Mouse (Mus musculus): Measurements from ENCODE around the gene Il20rb.

Gene Il20rb

DNA sequence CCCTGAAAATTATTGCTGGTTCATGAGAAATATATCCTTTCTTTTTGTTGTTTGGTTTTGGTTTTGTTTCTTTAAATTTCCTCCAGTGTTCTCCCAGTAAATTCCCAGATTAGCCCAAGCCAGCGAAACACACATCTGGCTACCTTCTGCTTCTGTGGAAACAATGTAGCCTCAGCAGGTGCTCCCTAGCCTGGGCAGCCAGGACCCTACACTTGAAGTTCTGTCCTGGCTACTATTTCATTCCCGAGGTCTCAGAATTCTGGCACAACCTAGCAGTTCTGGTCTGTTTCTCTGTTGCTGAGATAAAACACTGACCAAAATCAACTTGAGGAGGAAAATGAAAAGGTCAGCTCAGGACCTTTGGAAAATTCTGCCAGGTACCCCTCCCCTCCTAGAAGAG lies 55.2 kb downstream of the Il20rb start:
- no peak for DNase-seq (ENCODE audit: low read depth, low spot score)

DNA sequence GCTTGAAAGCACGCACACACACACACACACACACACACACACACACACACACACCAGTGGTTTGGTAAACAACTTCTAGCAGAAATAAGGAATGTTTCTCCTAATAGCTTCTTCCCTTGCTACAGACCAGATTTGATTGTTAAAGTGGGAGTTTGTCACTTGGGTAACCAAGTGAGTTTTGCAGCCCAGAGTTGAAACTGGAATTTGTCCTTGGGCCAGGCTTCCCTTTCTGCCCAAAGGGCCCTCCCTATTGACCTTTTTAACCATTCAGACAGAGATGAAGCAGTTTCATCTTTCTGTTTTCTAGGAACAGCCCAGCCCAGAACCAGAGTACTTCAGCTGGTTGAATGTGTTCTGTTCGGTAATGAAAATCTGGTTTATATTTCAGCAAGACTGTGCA lies 55.7 kb downstream of the Il20rb start:
- DNase-seq (ENCODE audit: low read depth, low spot score), result no peak

GRCm38 (mm10) chr9:100419644-100420043 lies 66.9 kb downstream of the Il20rb start:
- no peak for DNase-seq (ENCODE audit: low read depth, low spot score)

DNA sequence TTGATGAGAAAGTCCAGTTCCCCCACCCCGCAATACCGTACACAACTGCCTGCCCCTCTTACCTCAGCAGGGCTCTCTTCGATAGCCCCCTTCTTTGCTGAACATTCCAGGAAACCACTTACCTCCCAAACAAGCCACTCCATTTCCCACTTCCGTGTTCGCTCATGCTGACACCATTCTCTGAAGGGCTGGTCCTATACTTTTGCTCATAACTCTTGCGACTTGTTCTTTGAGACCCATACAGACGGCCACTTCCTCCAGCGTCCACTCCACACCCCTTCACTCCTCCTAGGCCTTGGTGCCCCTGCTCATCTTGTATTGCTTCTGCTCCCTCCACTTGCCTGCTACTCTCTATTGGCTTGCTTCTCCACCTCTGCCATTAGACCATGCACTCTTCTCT lies 67.5 kb downstream of the Il20rb start:
- no peak for DNase-seq (ENCODE audit: low read depth, low spot score)

DNA sequence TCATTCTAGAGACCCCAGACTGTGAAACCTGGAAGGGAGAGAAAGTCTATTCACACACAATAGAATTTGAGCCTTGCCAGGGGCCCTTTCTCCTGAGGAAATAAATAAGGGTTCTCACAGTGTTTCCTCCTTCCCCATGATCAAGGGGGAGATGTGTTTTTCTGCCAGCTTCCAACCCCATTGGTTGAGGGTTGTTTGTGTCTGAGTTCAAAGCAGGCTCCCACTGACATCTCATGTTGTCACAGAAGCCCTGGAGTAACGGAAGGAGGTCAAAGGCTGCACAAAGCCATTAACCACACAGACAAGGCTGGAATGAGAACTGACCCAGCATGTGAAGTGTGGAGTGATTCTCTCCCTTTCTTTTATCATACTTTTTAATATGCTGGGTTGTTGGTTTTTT lies 69.8 kb downstream of the Il20rb start:
- no peak for DNase-seq (ENCODE audit: low read depth, low spot score)

GRCm38 (mm10) chr9:100416299-100416698 lies 70.3 kb downstream of the Il20rb start:
- DNase-seq (ENCODE audit: low read depth, low spot score), result no peak

GRCm38 (mm10) chr9:100415328-100415979 lies 71.1 kb downstream of the Il20rb start:
- DNase-seq (ENCODE audit: low read depth, low spot score), result no peak

Measured in ZHBTc4 (cell line).